Mouse (Mus musculus): ENCODE results near the gene Pde1a. TPM values are rescaled to one million over a fixed set of nuclear protein-coding genes. Genes with fewer than 3 reads are reported as not detected.
"Not testable (repeated sequence)": the region's sequence is repeated elsewhere in the genome, so short reads cannot be mapped to it uniquely, and the experiment has no call there.

The Pde1a gene
- total RNA-seq, 2 experiments from 2014 or later: 153 to 161 TPM

- DNase-seq: no peak
Observed at GRCm38 (mm10) chr2:79945898-79946675, 183.2 kb downstream of the Pde1a start.

- no peak for DNase-seq
Observed at GRCm38 (mm10) chr2:79934660-79935059, 194.6 kb downstream of the Pde1a start.

GRCm38 (mm10) chr2:79922356-79922755 lies 206.9 kb downstream of the Pde1a start:
- no peak for DNase-seq

GRCm38 (mm10) chr2:79921375-79921774 lies 207.9 kb downstream of the Pde1a start:
- no peak for DNase-seq

- no peak for DNase-seq
Observed at GRCm38 (mm10) chr2:79920438-79920837, 208.8 kb downstream of the Pde1a start.

GRCm38 (mm10) chr2:79901841-79902510 lies 227.3 kb downstream of the Pde1a start:
- no peak for DNase-seq

GRCm38 (mm10) chr2:79898522-79898921 lies 230.7 kb downstream of the Pde1a start:
- DNase-seq: no peak

- DNase-seq: no peak
Observed at GRCm38 (mm10) chr2:79892829-79893228, 236.4 kb downstream of the Pde1a start.

- DNase-seq: peak; percentile 49 to 63
Observed at GRCm38 (mm10) chr2:79891760-79892570, 237.3 kb downstream of the Pde1a start.

- no peak for DNase-seq
Observed at GRCm38 (mm10) chr2:79890726-79891125, 238.5 kb downstream of the Pde1a start.

- DNase-seq: no peak
Observed at GRCm38 (mm10) chr2:79883631-79884350, 245.5 kb downstream of the Pde1a start.

- DNase-seq: no peak
Observed at GRCm38 (mm10) chr2:79883210-79883609, 246.0 kb downstream of the Pde1a start.

GRCm38 (mm10) chr2:79865275-79865999 lies 263.8 kb downstream of the Pde1a start:
- DNase-seq: peak in 1 of 2 experiments; percentile 17

GRCm38 (mm10) chr2:79856874-79857273 lies 272.4 kb downstream of the Pde1a start:
- no peak for DNase-seq

GRCm38 (mm10) chr2:79847396-79847795 lies 281.9 kb downstream of the Pde1a start:
- DNase-seq: not testable (repeated sequence)

GRCm38 (mm10) chr2:79839513-79839912 lies 289.7 kb downstream of the Pde1a start:
- no peak for DNase-seq

GRCm38 (mm10) chr2:79839090-79839489 lies 290.2 kb downstream of the Pde1a start:
- DNase-seq: no peak

- DNase-seq: no peak
Observed at GRCm38 (mm10) chr2:79825853-79826252, 303.4 kb downstream of the Pde1a start.

- no peak for DNase-seq
Observed at GRCm38 (mm10) chr2:79819543-79819942, 309.7 kb downstream of the Pde1a start.

GRCm38 (mm10) chr2:79815708-79816484 lies 313.4 kb downstream of the Pde1a start:
- DNase-seq: no peak

- DNase-seq: no peak
Observed at GRCm38 (mm10) chr2:79798627-79799026, 330.6 kb downstream of the Pde1a start.
